Mouse (Mus musculus): ENCODE measurements around the gene Casc1. TPM values are rescaled to one million over a fixed set of nuclear protein-coding genes. Genes with fewer than 3 reads are reported as not detected.
A peak's percentile ranks its signal among the peaks of the same experiment; 100 is the strongest.

Casc1 gene
- 0.59 and 0.60 TPM in 2 replicates for polyA plus RNA-seq (2016; fragmentation: Nextera tagmentation; extraction: Ambion mirVana)

- peak; percentile 100 for ATAC-seq (ENCODE audit: low FRiP score, low read depth)
- no peaks in the 10 kb centered on the region for H3K27me3 ChIP-seq (replicated peaks)
- WGBS = under 1% methylated on average over 36 of the region's 36 CpGs
- H3K27ac ChIP-seq = peak within 1 kb of the TSS; percentile 95
- no peaks in the 10 kb centered on the region for H3K9me3 ChIP-seq
- peaks cover 11% of the 10 kb centered on the region for H3K4me1 ChIP-seq
- peak within 1 kb of the TSS; percentile 68 for H3K4me3 ChIP-seq
- H3K9ac ChIP-seq = peak within 1 kb of the TSS; percentile 84
- no peaks in the 10 kb centered on the region for H3K36me3 ChIP-seq
- H3K4me2 ChIP-seq (replicated peaks) = peak within 1 kb of the TSS; percentile 67
Measured at GRCm38 (mm10) chr6:145210816-145211338, at the start of gene Casc1, which contains the start of gene Etfrf1. Gene Casc1, minus strand, starts transcription at chr6:145211005. Gene Etfrf1, plus strand, starts transcription at chr6:145211134.

- ATAC-seq (ENCODE audit: low FRiP score, low read depth) = no peak
- no peak overlapping the region for H3K27ac ChIP-seq
- no peaks in the 10 kb centered on the region for H3K36me3 ChIP-seq
- H3K4me3 ChIP-seq = no peak overlapping the region
- no peaks in the 10 kb centered on the region for H3K27me3 ChIP-seq (replicated peaks)
- no peaks in the 10 kb centered on the region for H3K9me3 ChIP-seq
- H3K4me1 ChIP-seq = no peaks in the 10 kb centered on the region
- H3K9ac ChIP-seq = no peak overlapping the region
- 60% methylated on average over 2 of the region's 2 CpGs for WGBS
- no peak overlapping the region for H3K4me2 ChIP-seq (replicated peaks)
Measured at GRCm38 (mm10) chr6:145256701-145257073, 45.9 kb upstream of the Casc1 start.

GRCm38 (mm10) chr6:145255952-145256700 is 45.3 kb upstream of the Casc1 start:
- Histone ChIP-seq H3K27ac (no peak overlapping the region), H3K4me2 (replicated peaks) (no peak overlapping the region), H3K9ac (no peak overlapping the region), H3K4me3 (no peak overlapping the region), H3K9me3 (no peaks in the 10 kb centered on the region), H3K36me3 (no peaks in the 10 kb centered on the region), H3K27me3 (replicated peaks) (no peaks in the 10 kb centered on the region), H3K4me1 (no peaks in the 10 kb centered on the region)
- no peak for ATAC-seq (ENCODE audit: low FRiP score, low read depth)
- 86% methylated on average over 13 of the region's 13 CpGs for WGBS

- peak overlapping the region; percentile 97 for H3K4me3 ChIP-seq
- peaks cover 11% of the 10 kb centered on the region for H3K4me1 ChIP-seq
- H3K4me2 ChIP-seq (replicated peaks) = peak overlapping the region; percentile 70
- no peaks in the 10 kb centered on the region for H3K9me3 ChIP-seq
- H3K27me3 ChIP-seq (replicated peaks) = no peaks in the 10 kb centered on the region
- peak overlapping the region; percentile 95 for H3K9ac ChIP-seq
- peak; percentile 36 for ATAC-seq (ENCODE audit: low FRiP score, low read depth)
- no peaks in the 10 kb centered on the region for H3K36me3 ChIP-seq
- 12% methylated on average over 16 of the region's 16 CpGs for WGBS
- H3K27ac ChIP-seq = no peak overlapping the region; the same call in 1 of the 2 replicates
Measured at GRCm38 (mm10) chr6:145250820-145251219, 40.0 kb upstream of the Casc1 start.

- Histone ChIP-seq H3K9ac (peak within 1 kb of the TSS; percentile 95), H3K36me3 (peaks cover 3% of the 10 kb centered on the region; the same call in 1 of the 2 replicates), H3K4me2 (replicated peaks) (peak within 1 kb of the TSS; percentile 70), H3K4me1 (peaks cover 11% of the 10 kb centered on the region), H3K27ac (peak within 1 kb of the TSS; percentile 77), H3K4me3 (peak within 1 kb of the TSS; percentile 97), H3K27me3 (replicated peaks) (no peaks in the 10 kb centered on the region), H3K9me3 (no peaks in the 10 kb centered on the region)
- 1% methylated on average over 71 of the region's 83 CpGs for whole genome bisulfite sequencing
- ATAC-seq (ENCODE audit: low FRiP score, low read depth) = peak; percentile 94
Measured at GRCm38 (mm10) chr6:145250185-145250791, 39.5 kb upstream of the Casc1 start, which contains the start of gene Kras. Gene Kras, minus strand, starts transcription at chr6:145250239.

- Histone ChIP-seq H3K27me3 (replicated peaks) (no peaks in the 10 kb centered on the region), H3K4me2 (replicated peaks) (peak overlapping the region; percentile 70), H3K4me3 (peak overlapping the region; percentile 97), H3K36me3 (peaks cover 7% of the 10 kb centered on the region), H3K9ac (peak overlapping the region; percentile 95), H3K9me3 (no peaks in the 10 kb centered on the region), H3K27ac (peak overlapping the region; percentile 77), H3K4me1 (peaks cover 11% of the 10 kb centered on the region)
- under 1% methylated on average over 109 of the region's 124 CpGs for WGBS
- peak; percentile 66 for ATAC-seq (ENCODE audit: low FRiP score, low read depth)
Measured at GRCm38 (mm10) chr6:145249291-145250184, 38.7 kb upstream of the Casc1 start.

- no peak overlapping the region for H3K27ac ChIP-seq
- no peaks in the 10 kb centered on the region for H3K27me3 ChIP-seq (replicated peaks)
- H3K4me1 ChIP-seq = peaks cover 11% of the 10 kb centered on the region
- peak overlapping the region; percentile 42 for H3K4me2 ChIP-seq (replicated peaks)
- whole genome bisulfite sequencing = 69% methylated on average over 3 of the region's 3 CpGs
- peaks cover 10% of the 10 kb centered on the region for H3K36me3 ChIP-seq
- no peaks in the 10 kb centered on the region for H3K9me3 ChIP-seq
- H3K4me3 ChIP-seq = no peak overlapping the region
- no peak for ATAC-seq (ENCODE audit: low FRiP score, low read depth)
- H3K9ac ChIP-seq = peak overlapping the region; percentile 26; the same call in 1 of the 2 replicates
Measured at GRCm38 (mm10) chr6:145247886-145248285, 37.1 kb upstream of the Casc1 start.

- H3K36me3 ChIP-seq = peaks cover 10% of the 10 kb centered on the region
- no peak overlapping the region for H3K9ac ChIP-seq
- no peak overlapping the region for H3K27ac ChIP-seq
- no peaks in the 10 kb centered on the region for H3K27me3 ChIP-seq (replicated peaks)
- no peak overlapping the region for H3K4me2 ChIP-seq (replicated peaks)
- no peaks in the 10 kb centered on the region for H3K9me3 ChIP-seq
- WGBS = 94% methylated on average over 5 of the region's 5 CpGs
- peaks cover 11% of the 10 kb centered on the region for H3K4me1 ChIP-seq
- no peak for ATAC-seq (ENCODE audit: low FRiP score, low read depth)
- no peak overlapping the region for H3K4me3 ChIP-seq
Measured at GRCm38 (mm10) chr6:145246841-145247240, 36.0 kb upstream of the Casc1 start.

- Histone ChIP-seq H3K4me3 (no peak overlapping the region), H3K27me3 (replicated peaks) (no peaks in the 10 kb centered on the region), H3K9me3 (no peaks in the 10 kb centered on the region), H3K9ac (no peak overlapping the region), H3K4me2 (replicated peaks) (no peak overlapping the region), H3K27ac (no peak overlapping the region), H3K4me1 (no peaks in the 10 kb centered on the region), H3K36me3 (peaks cover 10% of the 10 kb centered on the region)
- WGBS = 69% methylated on average over 1 of the region's 1 CpGs
- no peak for ATAC-seq (ENCODE audit: low FRiP score, low read depth)
Measured at GRCm38 (mm10) chr6:145242521-145242920, 31.7 kb upstream of the Casc1 start.

GRCm38 (mm10) chr6:145240285-145240684 is 29.5 kb upstream of the Casc1 start:
- Histone ChIP-seq H3K27me3 (replicated peaks) (no peaks in the 10 kb centered on the region), H3K9me3 (no peaks in the 10 kb centered on the region), H3K9ac (no peak overlapping the region), H3K36me3 (peaks cover 7% of the 10 kb centered on the region), H3K4me2 (replicated peaks) (no peak overlapping the region), H3K4me1 (no peaks in the 10 kb centered on the region), H3K4me3 (no peak overlapping the region), H3K27ac (no peak overlapping the region)
- ATAC-seq (ENCODE audit: low FRiP score, low read depth) = no peak
- WGBS = 92% methylated on average over 6 of the region's 6 CpGs

GRCm38 (mm10) chr6:145237148-145237547 is 26.3 kb upstream of the Casc1 start:
- Histone ChIP-seq H3K4me1 (no peaks in the 10 kb centered on the region), H3K9ac (no peak overlapping the region), H3K4me2 (replicated peaks) (no peak overlapping the region), H3K27ac (no peak overlapping the region), H3K27me3 (replicated peaks) (no peaks in the 10 kb centered on the region), H3K9me3 (no peaks in the 10 kb centered on the region), H3K36me3 (no peaks in the 10 kb centered on the region), H3K4me3 (no peak overlapping the region)
- ATAC-seq (ENCODE audit: low FRiP score, low read depth) = no peak
- 85% methylated on average over 4 of the region's 4 CpGs for WGBS
